Mouse (Mus musculus) cerebral cortex, adult 2 months (tissue): ENCODE results near the gene 1700067K01Rik.

ENCODE experiments used
- WGBS: fragments of 180-500 bp; shearing (Covaris S2); methylation state at CpG from one replicate; pipeline ENCODE4 v1.1.7; 2018; 5-methylcytosine and 5-hydroxymethylcytosine counted together

1700067K01Rik gene

DNA sequence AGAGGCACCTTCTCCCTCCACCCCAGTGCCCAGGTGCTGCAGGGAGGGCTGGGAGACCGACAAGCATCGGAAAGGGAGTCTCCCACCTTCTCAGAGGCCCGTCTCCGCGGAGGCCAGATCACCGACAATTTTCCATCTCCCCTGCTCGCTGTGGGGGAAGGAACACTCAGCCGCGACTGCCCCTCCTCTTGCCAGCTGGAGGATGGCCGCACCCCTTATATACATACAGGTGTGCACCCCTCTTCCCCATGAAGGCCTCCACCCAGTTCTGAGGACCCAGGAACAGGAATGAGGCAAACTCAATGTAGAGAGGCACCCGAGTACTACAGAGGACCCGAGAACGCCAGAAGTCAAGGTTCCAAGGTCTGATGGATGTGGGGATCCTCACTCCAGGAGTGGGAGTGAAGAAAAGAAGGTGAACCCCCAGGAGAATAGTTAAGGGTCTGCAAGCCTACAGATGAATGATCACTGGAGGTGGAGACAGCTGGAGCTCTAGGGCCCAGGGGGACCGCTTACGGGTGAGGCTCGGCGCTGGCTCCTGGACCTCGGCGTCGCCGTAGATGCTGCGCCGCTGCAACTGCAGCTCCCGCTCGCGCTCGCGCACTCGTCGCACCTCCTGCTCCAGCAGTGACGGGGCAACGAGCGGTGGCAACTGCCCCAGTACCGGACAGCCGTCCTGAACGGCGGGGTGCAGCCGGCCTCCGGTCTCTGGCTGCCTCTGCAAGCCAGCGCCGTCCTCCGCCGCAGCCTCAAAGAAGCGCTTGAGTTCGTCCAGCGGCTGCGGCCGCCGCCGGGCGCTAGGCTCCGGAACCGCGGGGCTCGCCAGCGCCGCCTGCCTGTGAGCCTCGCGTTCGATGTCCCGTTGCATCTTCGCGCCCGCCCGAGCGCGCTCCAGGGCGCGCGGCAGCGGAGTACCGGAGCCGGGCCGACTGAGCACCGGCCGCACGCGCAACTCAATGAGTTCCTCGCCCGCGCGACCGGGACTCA is 9.6 kb downstream of the 1700067K01Rik start:
- 4% methylated on average over 83 of the region's 83 CpGs for WGBS

DNA sequence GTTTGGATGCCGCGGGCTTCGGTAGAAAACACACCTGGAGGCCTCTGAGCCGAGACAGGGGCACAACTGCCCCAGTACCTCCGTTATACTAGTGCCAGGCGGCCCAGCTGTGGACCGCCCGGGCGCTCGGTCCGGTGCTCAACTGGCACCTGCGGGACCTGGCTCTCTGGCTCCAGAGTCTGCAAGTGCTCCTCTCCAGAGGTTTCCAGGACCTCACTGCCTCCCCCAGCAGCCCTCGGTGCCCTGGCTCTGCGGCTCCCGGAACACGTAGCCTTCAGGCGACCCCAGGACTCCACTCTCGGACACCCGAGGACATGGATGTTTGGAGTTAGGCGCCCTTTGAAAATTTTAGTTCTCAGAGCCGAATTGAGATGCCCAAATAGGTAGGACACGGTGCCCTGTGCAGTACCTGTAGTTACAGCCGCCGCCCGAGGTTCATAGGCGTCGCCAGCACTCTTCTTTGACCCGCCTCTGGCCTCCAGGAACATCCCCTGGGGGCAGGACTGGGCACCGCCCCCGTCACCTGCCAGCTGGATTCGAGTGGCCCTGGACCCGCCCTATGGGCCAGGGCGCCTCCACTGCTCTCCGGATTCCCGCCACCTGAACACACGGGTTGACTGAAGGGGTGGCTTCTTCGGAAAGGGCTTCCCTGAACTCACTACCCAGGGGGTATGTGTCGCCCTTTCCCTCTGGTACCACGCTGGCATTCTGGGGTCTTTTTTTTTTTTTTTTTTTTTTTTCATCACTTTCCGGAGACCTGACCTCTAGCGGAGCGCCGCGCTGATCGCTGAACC is 10.6 kb downstream of the 1700067K01Rik start, which contains the start of gene 2210011C24Rik:
TSS of gene 2210011C24Rik (minus strand) at position 467 of the 794 bp plus-strand sequence.
- WGBS, result 1% methylated on average over 45 of the region's 45 CpGs

DNA sequence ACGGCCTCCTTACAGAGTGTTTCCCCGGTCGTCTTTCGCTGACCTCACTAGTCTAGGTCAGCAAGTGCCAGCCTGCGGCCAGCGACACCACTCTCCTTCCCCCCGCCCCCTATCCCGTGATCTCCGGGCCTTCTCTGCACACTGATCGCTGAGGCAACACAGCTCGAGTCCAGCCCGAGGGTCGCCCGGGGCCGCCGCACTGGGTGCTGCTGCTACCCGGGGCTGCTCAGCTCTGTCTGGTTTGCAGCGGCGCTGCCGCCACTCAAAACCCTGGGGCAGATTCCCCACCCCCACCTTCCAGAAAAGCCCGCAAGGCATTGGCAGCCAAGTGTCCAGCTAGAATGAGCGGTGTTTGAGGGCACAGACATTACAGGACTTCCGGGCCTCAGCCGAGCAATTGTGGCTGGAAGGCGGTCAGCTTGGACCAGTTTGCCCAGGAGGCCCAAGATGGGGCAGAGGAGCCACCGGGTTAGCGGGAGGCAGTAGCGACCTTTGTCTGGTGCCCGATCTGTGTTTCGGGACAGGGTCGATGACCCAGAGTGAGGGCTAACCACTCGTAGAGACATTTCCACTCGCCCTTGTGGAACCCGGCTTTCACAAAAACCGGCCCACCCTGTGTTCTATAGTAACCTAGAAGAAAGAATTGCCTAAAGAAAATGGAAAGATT is 11.3 kb downstream of the 1700067K01Rik start:
- 31% methylated on average over 35 of the region's 35 CpGs for WGBS

DNA sequence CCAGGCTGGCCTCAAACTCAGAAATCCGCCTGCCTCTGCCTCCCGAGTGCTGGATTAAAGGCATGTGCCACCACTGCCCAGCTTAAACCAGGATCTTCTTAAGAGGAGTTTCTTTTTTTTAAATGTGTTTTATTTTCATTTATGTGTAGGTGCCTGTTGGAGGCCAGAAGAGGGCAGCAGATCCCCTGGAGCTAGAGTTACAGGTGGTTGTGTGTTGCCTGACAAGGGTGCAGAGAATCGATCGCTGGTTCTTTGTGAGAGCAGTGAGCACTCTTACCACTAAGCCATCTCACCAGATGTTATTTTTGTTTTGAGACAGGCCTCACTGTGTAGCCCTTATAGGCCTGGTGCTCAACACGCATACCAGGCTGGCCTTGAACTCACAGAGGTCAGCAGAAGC is 14.5 kb downstream of the 1700067K01Rik start:
- WGBS, result 97% methylated on average over 5 of the region's 5 CpGs

DNA sequence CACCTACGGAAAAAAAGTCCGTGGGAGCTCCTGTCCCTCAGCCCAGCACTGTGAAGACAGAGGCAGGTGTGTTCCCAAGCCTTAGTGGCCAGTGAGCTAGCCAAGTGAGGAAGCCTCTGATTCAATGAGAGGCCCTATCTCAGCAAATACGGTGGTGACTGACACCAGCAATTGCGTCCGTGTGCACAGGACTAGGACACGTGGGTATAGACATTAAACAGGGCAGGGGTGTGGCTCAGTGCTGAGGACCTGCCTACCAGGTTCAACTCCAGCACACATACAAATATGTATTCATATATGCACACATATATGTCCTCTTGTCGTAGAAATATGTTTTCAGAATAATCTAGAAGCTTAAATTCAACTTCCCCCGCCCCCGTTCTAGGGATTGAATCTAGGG is 18.4 kb downstream of the 1700067K01Rik start:
- 83% methylated on average over 9 of the region's 9 CpGs for WGBS

DNA sequence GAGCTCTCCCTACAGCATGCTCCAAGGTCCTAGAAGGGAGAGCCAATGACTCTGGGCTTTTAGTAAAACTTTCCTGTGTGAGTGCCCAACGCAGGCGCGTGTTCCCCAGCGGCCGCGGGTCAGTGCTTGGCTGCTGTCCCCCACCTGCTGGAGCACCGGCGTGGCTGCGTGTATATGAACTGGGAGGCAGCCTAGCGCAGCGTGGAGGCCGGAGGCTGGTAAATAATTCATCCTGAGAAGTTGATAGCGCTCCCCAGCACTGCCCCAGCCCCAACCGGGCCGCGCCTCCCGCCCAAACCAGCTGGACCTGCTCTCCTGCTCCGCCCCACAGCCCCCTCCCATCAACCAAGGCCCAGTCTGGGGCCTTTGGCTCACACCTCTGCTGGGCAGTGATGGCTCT is 19.8 kb downstream of the 1700067K01Rik start, which contains the start of gene Palm3:
TSS of gene Palm3 (plus strand) at position 376 of the 400 bp plus-strand sequence.
- WGBS, result 36% methylated on average over 18 of the region's 18 CpGs

DNA sequence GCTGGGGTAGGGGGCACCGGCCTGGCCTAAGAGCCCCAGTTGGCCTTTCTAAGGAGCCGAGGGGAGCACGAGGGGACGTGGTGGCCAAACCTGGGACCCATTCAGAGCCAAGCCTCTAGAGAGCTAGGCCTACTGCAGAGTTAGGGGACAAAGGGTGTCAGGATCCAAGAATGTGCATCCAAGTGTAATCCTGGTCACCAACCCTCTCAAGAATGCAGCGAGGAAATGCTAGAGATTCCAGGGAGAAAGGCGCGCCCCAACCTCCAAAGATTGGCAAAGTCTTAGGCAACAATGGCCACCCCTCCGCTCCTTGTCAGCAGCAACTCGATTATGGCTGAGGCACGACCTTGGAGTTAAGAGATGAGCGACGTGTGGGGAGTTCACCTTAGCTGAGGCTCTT is 20.3 kb downstream of the 1700067K01Rik start:
- WGBS, result 58% methylated on average over 12 of the region's 12 CpGs

DNA sequence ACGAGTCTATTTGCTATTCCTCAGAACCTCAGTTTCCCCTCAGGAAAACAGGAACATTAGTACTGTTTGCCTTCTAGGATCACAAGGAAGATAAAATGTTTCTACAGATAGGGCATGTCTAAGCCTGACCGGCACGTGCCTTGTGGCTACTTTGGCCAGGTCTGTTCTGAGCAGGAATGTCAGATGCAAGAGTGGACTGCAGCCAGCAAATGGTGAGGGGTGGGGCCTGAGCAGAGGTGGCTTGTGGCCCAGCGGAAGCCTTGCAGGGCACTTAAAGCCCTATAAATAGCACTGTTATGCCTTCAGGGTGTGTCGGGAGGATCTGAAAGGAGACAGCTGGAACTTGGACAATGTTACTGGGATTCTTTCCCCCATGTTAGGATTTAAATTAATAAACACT is 21.8 kb downstream of the 1700067K01Rik start:
- 64% methylated on average over 5 of the region's 5 CpGs for WGBS

DNA sequence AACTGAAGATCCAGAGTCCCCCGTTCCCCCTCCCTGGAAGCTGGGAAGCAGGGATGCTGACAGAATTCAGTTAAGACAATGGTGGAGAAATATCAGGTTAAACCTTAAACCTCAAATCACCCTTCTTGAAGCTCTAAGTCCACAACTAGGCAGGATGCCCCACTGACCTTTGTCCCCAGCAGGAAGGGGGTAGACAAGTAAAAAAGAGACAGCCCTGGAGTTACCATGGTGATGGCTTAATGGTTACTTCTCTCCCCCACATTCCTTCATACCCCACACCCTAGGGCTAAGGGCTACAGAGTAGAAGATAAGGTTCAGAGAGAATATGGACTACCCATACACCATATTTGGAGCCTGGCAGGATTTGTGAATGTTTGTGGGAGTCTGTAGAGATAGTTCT is 22.3 kb downstream of the 1700067K01Rik start:
- 83% methylated on average over 1 of the region's 1 CpGs for WGBS

DNA sequence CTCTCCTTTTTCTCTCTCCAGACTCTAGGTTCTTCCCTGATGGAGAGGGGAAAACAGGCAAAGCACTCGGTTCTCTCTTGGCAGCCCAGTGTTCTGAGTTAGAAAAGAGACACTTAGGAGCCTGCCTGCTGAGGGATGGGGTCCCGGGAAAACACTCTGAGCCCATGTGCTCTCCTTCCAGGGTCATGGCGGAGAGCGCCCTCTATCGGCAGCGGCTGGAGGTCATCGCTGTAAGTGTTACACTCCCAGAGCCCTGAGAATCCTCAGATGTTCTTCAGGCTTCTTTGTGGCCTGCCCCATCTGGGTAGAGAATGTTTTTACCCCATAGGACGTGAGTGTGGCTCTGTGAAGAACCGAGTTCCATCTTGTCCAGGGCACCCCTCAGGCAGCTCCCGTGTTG is 22.9 kb downstream of the 1700067K01Rik start:
- 30% methylated on average over 10 of the region's 10 CpGs for WGBS

DNA sequence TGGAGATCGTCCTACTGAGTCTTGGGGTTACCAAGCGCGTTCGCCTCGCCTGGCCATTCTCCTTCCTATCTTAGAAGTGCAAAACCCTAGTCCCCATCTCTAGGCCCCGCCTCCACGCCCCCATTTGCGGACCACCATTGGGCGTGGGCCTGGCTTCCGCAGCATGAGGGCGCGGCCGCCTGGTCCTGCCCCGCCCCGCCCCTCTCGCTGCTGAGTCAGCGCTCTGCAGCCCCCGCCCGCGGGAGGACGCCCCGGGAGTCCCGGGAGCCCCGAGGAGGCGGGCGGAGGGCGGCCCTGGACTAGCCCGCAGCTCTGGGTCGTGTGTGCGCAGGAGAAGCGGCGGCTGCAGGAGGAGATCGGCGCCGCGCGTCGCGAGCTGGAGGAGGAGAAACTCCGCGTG is 24.6 kb downstream of the 1700067K01Rik start:
- under 1% methylated on average over 41 of the region's 41 CpGs for WGBS

DNA sequence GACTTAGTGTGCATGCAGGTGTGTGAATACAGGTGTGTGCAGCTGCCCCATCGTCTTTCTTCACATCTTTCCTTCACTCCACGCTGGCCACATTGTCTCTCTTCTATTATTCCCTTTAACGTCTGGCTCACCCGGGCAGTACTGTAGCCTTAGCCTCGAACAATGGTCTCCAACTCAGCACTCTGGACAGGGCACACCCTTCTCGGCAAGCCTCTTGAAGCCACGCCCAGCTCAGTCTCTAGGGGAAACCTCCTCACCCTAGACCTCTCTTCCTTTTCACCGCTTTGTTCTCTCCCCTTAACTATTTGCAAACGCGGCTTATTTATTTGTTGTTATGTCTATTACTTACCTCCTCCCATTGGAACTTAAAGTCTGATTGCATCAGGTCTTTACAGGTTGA is 26.1 kb downstream of the 1700067K01Rik start:
- 37% methylated on average over 10 of the region's 10 CpGs for WGBS

DNA sequence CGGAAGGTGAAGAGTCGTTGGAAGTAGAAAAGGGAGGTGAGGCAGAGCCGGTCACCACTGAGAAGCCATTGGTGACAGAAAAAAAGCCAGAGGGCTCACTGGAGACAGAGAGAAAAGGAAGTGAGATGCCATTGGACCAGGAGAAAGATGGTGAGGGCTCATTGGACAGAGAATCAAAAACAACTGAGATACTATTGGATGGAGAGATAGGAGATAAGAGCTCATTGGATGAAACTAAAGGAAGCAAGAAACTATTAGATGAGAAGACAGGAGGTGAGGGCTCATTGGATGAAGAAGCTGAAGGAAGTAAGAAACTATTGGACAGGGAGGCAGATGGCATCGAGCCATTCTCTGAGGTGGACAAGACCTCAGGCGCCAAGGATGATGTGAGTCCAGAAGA is 28.0 kb downstream of the 1700067K01Rik start:
- 85% methylated on average over 5 of the region's 5 CpGs for WGBS

DNA sequence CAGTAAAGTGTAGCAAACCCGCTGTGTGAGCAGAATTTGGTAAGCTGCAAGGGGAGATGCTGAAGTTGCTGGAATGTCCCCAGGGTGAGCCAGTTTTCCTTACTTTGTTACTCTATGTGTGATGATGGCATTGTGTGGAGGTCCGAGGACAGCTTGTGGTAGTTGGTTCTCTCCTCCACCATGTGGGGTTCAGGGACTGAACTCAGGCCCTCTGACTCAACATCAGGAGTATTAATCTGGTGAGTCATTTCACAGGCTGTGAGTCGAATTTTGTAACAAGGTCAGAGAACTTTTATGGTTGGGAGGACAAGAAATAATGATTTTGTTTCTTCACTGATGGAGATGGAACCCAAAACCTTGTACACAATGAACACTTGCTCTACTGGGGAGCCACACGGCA is 31.5 kb downstream of the 1700067K01Rik start:
- WGBS, result 88% methylated on average over 4 of the region's 4 CpGs

DNA sequence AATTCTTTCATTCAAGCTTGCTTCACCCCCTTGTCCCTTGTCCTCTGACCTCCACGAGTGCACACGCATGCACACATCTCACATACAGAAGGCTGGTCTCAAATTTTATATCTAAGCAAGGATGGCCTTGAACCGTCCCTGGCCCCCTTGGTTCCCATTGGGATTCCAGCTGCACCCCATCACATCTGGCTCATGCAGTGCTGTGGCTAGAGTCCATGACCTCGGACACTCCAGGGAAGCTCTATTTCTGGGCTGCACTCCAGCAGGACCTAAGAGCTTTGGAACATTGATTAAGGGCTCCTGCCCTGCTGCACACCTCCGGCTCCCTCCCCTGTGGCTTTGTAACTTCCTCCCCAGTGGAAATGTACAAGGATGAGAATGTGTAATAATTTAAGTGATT is 36.7 kb downstream of the 1700067K01Rik start:
- 74% methylated on average over 5 of the region's 5 CpGs for WGBS

DNA sequence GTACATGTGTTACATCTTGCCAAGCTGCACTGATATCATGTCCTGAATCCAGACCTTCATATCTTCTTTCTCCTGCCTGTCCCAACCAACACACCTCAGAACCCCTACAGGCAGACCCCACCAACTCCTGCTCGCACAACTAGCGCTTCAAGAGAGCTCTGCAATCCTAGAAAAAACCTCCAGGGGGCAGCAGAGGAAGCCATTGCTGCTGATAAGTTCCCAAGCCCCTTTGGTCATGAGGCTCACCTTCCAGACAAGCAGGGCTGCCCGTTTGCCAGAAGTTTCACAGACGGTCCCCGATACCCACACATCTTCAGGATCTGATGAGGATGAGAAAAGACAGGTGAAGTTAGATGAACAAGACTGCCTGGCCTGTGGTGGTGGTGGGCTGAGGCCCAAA is 37.7 kb downstream of the 1700067K01Rik start:
- WGBS, result 4% methylated on average over 5 of the region's 5 CpGs

DNA sequence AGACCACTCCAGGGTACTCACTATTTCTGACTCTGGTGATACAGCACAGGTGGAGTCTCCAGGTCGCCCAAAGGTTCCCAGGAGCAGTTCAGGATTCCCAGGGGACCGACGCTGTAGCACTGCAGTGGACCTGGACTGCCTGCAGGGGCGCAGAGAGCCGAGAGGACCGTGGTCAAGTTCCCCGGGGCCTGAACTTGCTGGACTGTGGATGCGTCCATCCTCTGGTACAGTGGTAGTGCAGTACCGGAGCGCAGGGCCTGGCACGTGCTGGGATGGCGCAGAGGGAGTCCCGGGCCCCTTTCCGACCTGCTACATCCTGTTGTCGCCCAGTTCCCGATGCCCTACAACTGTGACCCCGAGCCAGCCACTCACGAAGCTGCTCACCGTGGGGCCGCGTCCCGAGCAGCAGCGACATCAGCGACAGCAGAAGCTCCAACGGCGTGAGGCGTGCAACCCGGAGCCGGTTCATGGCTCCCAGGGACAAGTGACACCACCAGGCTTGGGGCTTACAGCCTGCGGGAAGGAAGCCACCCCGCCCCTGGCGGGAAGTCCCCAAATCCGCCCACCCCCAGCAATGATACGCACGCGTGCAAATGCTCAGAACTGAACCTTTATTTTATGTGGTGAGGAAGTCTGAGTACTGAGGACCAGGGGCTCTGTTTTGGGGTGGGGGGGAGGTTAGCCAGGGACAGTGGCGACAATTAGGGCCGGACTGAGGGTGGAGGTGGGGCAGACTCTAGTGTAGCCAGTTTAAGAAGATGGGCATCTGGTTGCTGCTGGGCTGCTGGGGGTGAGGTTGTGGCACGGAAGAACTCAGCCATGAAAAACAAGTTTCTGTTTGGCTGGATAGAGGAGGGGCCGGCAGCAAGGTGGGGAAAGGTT is 41.0 kb downstream of the 1700067K01Rik start, which contains the start of gene Il27ra:
TSS of gene Il27ra (minus strand) at position 524 of the 882 bp plus-strand sequence.
- 5% methylated on average over 40 of the region's 40 CpGs for WGBS

DNA sequence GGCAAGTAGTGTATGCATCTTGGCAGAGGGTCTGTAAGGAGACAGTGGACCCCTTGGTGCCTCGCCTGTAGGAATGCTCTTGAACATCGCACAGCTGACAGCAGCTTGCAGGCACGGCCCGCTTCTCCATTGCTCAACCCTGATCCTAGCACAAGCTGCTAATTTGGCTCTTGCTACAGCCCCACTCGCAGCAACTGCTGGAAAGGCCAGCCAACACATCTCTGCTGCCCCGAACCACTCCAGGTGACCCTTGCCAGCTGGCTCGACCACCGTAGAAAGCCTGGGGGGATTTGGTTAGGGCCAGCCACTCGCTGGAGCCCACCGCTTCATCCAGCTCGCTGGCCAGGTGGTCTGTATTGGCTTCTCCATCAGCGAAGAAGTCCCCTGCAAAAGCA is 41.6 kb downstream of the 1700067K01Rik start:
- 52% methylated on average over 12 of the region's 12 CpGs for WGBS

DNA sequence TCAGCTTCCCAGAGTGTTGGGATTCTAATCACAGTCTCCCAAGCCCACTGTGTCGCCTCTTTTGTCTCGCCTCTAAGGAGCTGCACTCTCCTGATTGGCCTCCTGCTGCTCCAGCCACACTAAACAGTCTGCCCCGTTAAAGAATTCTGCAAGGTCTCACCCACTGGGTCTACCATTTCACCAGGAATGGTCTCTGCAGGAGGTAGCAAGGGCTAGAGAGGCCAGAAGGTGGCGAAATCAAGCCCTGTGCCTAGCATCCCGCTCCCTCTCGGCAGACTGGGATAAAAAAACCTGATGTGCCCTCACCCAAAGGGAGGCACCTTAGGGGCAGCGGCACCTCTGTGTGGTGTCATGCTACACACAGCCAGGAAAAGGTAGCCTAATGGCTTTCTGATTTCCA is 42.8 kb downstream of the 1700067K01Rik start:
- 38% methylated on average over 7 of the region's 7 CpGs for WGBS

DNA sequence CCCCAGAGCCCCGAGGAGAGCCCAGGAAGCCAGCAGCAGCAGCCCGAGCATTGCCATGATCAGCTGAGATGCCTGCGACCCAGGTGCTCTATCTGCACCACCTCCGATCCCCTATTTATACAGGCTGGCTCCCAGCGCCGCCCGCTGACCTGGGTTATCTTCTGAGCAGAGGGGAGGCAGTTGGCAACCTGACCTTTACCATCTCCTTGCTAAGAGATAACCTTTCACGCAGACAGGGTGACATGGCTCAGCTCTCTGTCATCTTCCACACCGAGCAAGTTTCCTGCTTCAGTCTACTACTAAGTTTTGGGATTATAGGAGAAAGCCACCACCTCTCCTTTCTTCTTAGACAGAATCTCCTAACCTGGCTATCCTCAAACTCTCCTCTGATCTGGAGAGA is 43.6 kb downstream of the 1700067K01Rik start, which contains the start of gene Rln3:
TSS of gene Rln3 (minus strand) at position 101 of the 400 bp plus-strand sequence.
- WGBS, result 43% methylated on average over 9 of the region's 9 CpGs

DNA sequence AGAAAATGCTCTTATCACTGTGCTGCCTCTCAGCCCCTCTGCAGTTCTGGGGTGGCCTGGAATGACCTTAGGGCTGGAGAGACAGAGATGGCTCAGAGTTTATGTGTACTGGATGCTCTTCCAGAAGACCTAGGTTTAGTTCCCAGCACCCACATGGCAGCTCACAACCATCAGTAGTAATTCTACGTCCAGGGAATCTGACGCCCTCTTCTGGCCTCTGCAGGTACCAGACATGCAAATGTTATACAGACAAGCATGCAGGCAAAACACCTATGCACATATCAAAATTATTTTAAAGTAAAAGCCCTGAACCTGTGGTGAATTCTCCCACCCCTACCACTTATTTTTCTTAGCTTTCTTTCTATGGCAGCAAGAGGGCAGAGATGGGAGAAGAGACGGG is 45.2 kb downstream of the 1700067K01Rik start:
- WGBS, result 87% methylated on average over 3 of the region's 3 CpGs
